Mouse (Mus musculus): ENCODE data around the gene Tyk2. TPM values are rescaled to one million over a fixed set of nuclear protein-coding genes. Genes with fewer than 3 reads are reported as not detected.

Tyk2 gene
- polyA plus RNA-seq, 1 experiment = 17.8 TPM

- H3K9ac ChIP-seq (ENCODE audit: low read depth, poor library complexity, severe bottlenecking) = no peak overlapping the region
- no peaks in the 10 kb centered on the region for H3K9me3 ChIP-seq (replicated peaks; ENCODE audit: control insufficient read depth, insufficient read depth, low read length, poor library complexity, severe bottlenecking)
- no peak overlapping the region for H3K27ac ChIP-seq (ENCODE audit: insufficient read depth, low read length)
Measured at GRCm38 (mm10) chr9:21100447-21101161, 30.4 kb downstream of the Tyk2 start.

GRCm38 (mm10) chr9:21097793-21098192 is 33.2 kb downstream of the Tyk2 start:
- H3K27me3 ChIP-seq (ENCODE audit: control insufficient read depth, insufficient read depth, low read length, poor library complexity, severe bottlenecking) = no peaks in the 10 kb centered on the region
- TF ChIP-seq POLR2A (IDR thresholded peaks at IDR 0.05; ENCODE audit: insufficient read depth, low read length) (no peak), CTCF (IDR thresholded peaks at IDR 0.05; ENCODE audit: low read depth, low read length) (no peak), EP300 (IDR thresholded peaks at IDR 0.05; ENCODE audit: insufficient read depth, low read depth, low read length) (no peak)
- H3K9ac ChIP-seq (ENCODE audit: low read depth, poor library complexity, severe bottlenecking) = no peak overlapping the region
- no peaks in the 10 kb centered on the region for H3K36me3 ChIP-seq (ENCODE audit: control insufficient read depth, insufficient read depth, low read length, poor library complexity, severe bottlenecking)
- H3K4me3 ChIP-seq (ENCODE audit: low read depth, low read length) = no peak overlapping the region
- H3K4me1 ChIP-seq (ENCODE audit: control insufficient read depth, insufficient read depth, low read length) = no peaks in the 10 kb centered on the region
- no peak overlapping the region for H3K27ac ChIP-seq (ENCODE audit: insufficient read depth, low read length)
- no peaks in the 10 kb centered on the region for H3K9me3 ChIP-seq (replicated peaks; ENCODE audit: control insufficient read depth, insufficient read depth, low read length, poor library complexity, severe bottlenecking)

More at GRCm38 (mm10) chr9:21100447-21101161, 30.4 kb downstream of the Tyk2 start:
- H3K36me3 ChIP-seq (ENCODE audit: control insufficient read depth, insufficient read depth, low read length, poor library complexity, severe bottlenecking) = no peaks in the 10 kb centered on the region
- no peak for TF ChIP-seq EP300 (IDR thresholded peaks at IDR 0.05; ENCODE audit: insufficient read depth, low read depth, low read length)
- TF ChIP-seq POLR2A (IDR thresholded peaks at IDR 0.05; ENCODE audit: insufficient read depth, low read length) = no peak
- TF ChIP-seq CTCF (IDR thresholded peaks at IDR 0.05; ENCODE audit: low read depth, low read length) = no peak
- no peaks in the 10 kb centered on the region for H3K27me3 ChIP-seq (ENCODE audit: control insufficient read depth, insufficient read depth, low read length, poor library complexity, severe bottlenecking)
- no peak overlapping the region for H3K4me3 ChIP-seq (ENCODE audit: low read depth, low read length)
- no peaks in the 10 kb centered on the region for H3K4me1 ChIP-seq (ENCODE audit: control insufficient read depth, insufficient read depth, low read length)

GRCm38 (mm10) chr9:21095958-21096357 is 35.1 kb downstream of the Tyk2 start:
- H3K9ac ChIP-seq (ENCODE audit: low read depth, poor library complexity, severe bottlenecking) = no peak overlapping the region
- no peaks in the 10 kb centered on the region for H3K36me3 ChIP-seq (ENCODE audit: control insufficient read depth, insufficient read depth, low read length, poor library complexity, severe bottlenecking)
- H3K9me3 ChIP-seq (replicated peaks; ENCODE audit: control insufficient read depth, insufficient read depth, low read length, poor library complexity, severe bottlenecking) = no peaks in the 10 kb centered on the region
- H3K4me3 ChIP-seq (ENCODE audit: low read depth, low read length) = no peak overlapping the region
- no peaks in the 10 kb centered on the region for H3K4me1 ChIP-seq (ENCODE audit: control insufficient read depth, insufficient read depth, low read length)
- no peak overlapping the region for H3K27ac ChIP-seq (ENCODE audit: insufficient read depth, low read length)
- H3K27me3 ChIP-seq (ENCODE audit: control insufficient read depth, insufficient read depth, low read length, poor library complexity, severe bottlenecking) = no peaks in the 10 kb centered on the region
- TF ChIP-seq EP300 (IDR thresholded peaks at IDR 0.05; ENCODE audit: insufficient read depth, low read depth, low read length) = no peak
- TF ChIP-seq CTCF (IDR thresholded peaks at IDR 0.05; ENCODE audit: low read depth, low read length) = no peak
- no peak for TF ChIP-seq POLR2A (IDR thresholded peaks at IDR 0.05; ENCODE audit: insufficient read depth, low read length)

- no peak overlapping the region for H3K4me3 ChIP-seq (ENCODE audit: low read depth, low read length)
- H3K9ac ChIP-seq (ENCODE audit: low read depth, poor library complexity, severe bottlenecking) = no peak overlapping the region
- H3K36me3 ChIP-seq (ENCODE audit: control insufficient read depth, insufficient read depth, low read length, poor library complexity, severe bottlenecking) = peaks cover 16% of the 10 kb centered on the region
- H3K9me3 ChIP-seq (replicated peaks; ENCODE audit: control insufficient read depth, insufficient read depth, low read length, poor library complexity, severe bottlenecking) = no peaks in the 10 kb centered on the region
- peaks cover 2% of the 10 kb centered on the region for H3K4me1 ChIP-seq (ENCODE audit: control insufficient read depth, insufficient read depth, low read length)
- no peak overlapping the region for H3K27ac ChIP-seq (ENCODE audit: insufficient read depth, low read length)
- no peak for TF ChIP-seq POLR2A (IDR thresholded peaks at IDR 0.05; ENCODE audit: insufficient read depth, low read length)
- TF ChIP-seq EP300 (IDR thresholded peaks at IDR 0.05; ENCODE audit: insufficient read depth, low read depth, low read length) = no peak
- TF ChIP-seq CTCF (IDR thresholded peaks at IDR 0.05; ENCODE audit: low read depth, low read length) = no peak
- no peaks in the 10 kb centered on the region for H3K27me3 ChIP-seq (ENCODE audit: control insufficient read depth, insufficient read depth, low read length, poor library complexity, severe bottlenecking)
Measured at GRCm38 (mm10) chr9:21093423-21093822, 37.6 kb downstream of the Tyk2 start.

GRCm38 (mm10) chr9:21091707-21092320 is 39.2 kb downstream of the Tyk2 start, which contains the start of the genes Gm38431 and Raver1:
Gene Gm38431, minus strand, starts transcription at chr9:21091997.
Gene Raver1, minus strand, starts transcription at chr9:21092008.
- Histone ChIP-seq H3K36me3 (ENCODE audit: control insufficient read depth, insufficient read depth, low read length, poor library complexity, severe bottlenecking) (peaks cover 29% of the 10 kb centered on the region), H3K9me3 (replicated peaks; ENCODE audit: control insufficient read depth, insufficient read depth, low read length, poor library complexity, severe bottlenecking) (no peaks in the 10 kb centered on the region), H3K4me3 (ENCODE audit: low read depth, low read length) (peak within 1 kb of the TSS; percentile 92), H3K27ac (ENCODE audit: insufficient read depth, low read length) (peak within 1 kb of the TSS; percentile 53), H3K4me1 (ENCODE audit: control insufficient read depth, insufficient read depth, low read length) (peaks cover 2% of the 10 kb centered on the region), H3K9ac (ENCODE audit: low read depth, poor library complexity, severe bottlenecking) (peak within 1 kb of the TSS; percentile 92), H3K27me3 (ENCODE audit: control insufficient read depth, insufficient read depth, low read length, poor library complexity, severe bottlenecking) (no peaks in the 10 kb centered on the region)
- TF ChIP-seq EP300 (IDR thresholded peaks at IDR 0.05; ENCODE audit: insufficient read depth, low read depth, low read length) = 0 out of 2 replicates have a peak, but pooled peaks have one; percentile 28
- peak; percentile 96 for TF ChIP-seq POLR2A (IDR thresholded peaks at IDR 0.05; ENCODE audit: insufficient read depth, low read length)
- no peak for TF ChIP-seq CTCF (IDR thresholded peaks at IDR 0.05; ENCODE audit: low read depth, low read length)

Data from ES-Bruce4 (cell line).